Mouse (Mus musculus) neural tube, embryonic 11.5 days (tissue): Measurements from ENCODE around the gene Oas1d. TPM values are rescaled to one million over a fixed set of nuclear protein-coding genes. Genes with fewer than 3 reads are reported as not detected.
"Not testable (repeated sequence)": the region's sequence is repeated elsewhere in the genome, so short reads cannot be mapped to it uniquely, and the experiment has no call there.

ENCODE experiments used
- ATAC-seq: fragments of 200-750 bp; cut with Nextera tagmentation; 2 replicates; pipeline ENCODE4 v1.8.0; 2017; ENCODE audit warnings: moderate number of reproducible peaks, mild to moderate bottlenecking, moderate TSS enrichment, moderate library complexity; ENCODE audit not compliant: insufficient read depth, low FRiP score, low TSS enrichment
- DNase-seq: peaks from one replicate; pipeline ENCODE4 v3.0.0-alpha.2; 2015; ENCODE audit warnings: low spot score
- H3K27ac ChIP-seq: fragments of 300-500 bp; sonication (generic); 2 replicates; pipeline ENCODE4 v1.5.1; 2014; ENCODE audit warnings: low read depth, mild to moderate bottlenecking, low read length
- H3K27me3 ChIP-seq: fragments of 300-500 bp; sonication (generic); 2 replicates; pipeline ENCODE4 v1.6.1; 2014; ENCODE audit warnings: mild to moderate bottlenecking, low read length, mixed read lengths; ENCODE audit not compliant: control insufficient read depth, insufficient read depth
- H3K36me3 ChIP-seq: fragments of 300-500 bp; sonication (generic); 2 replicates; pipeline ENCODE4 v1.6.1; 2014; ENCODE audit warnings: mild to moderate bottlenecking, low read length, moderate library complexity, mixed read lengths; ENCODE audit not compliant: control insufficient read depth, insufficient read depth
- H3K4me1 ChIP-seq: fragments of 300-500 bp; sonication (generic); 2 replicates; pipeline ENCODE4 v1.6.1; 2014; ENCODE audit warnings: low read length, mixed read lengths; ENCODE audit not compliant: control insufficient read depth, insufficient read depth
- H3K4me2 ChIP-seq: fragments of 300-500 bp; sonication (generic); 2 replicates; pipeline ENCODE4 v1.6.1; 2014; ENCODE audit warnings: low read depth, mild to moderate bottlenecking, moderate library complexity
- H3K4me3 ChIP-seq: fragments of 300-500 bp; sonication (generic); 2 replicates; pipeline ENCODE4 v1.5.1; 2014; ENCODE audit warnings: low read depth, low read length
- H3K9ac ChIP-seq: fragments of 300-500 bp; sonication (generic); 2 replicates; pipeline ENCODE4 v1.6.1; 2014; ENCODE audit warnings: mild to moderate bottlenecking, low read length
- H3K9me3 ChIP-seq: fragments of 300-500 bp; sonication (generic); 2 replicates; pipeline ENCODE4 v1.6.1; 2016; ENCODE audit warnings: low read length; ENCODE audit not compliant: control insufficient read depth
- WGBS: fragments of 180-500 bp; shearing (Covaris S2); extraction: QIAGEN DNeasy Blood & Tissue Kit; methylation state at CpG from one replicate; pipeline ENCODE4 v1.1.7; 2014; 5-methylcytosine and 5-hydroxymethylcytosine counted together
- polyA plus RNA-seq: library from polyadenylated mRNA; unstranded; fragments of >200 nt; fragmentation: Nextera tagmentation; extraction: Ambion mirVana; gene quantifications from 2 replicates; pipeline ENCODE4 v1.2.1, GENCODE M21; 2014

The Oas1d gene
- polyA plus RNA-seq = not detected in 2 replicates

- 64% methylated on average over 8 of the region's 8 CpGs for WGBS
- not testable (repeated sequence) for H3K27ac ChIP-seq, H3K27me3 ChIP-seq, H3K9me3 ChIP-seq, DNase-seq, ATAC-seq, H3K4me1 ChIP-seq, H3K36me3 ChIP-seq, H3K4me3 ChIP-seq, H3K9ac ChIP-seq, H3K4me2 ChIP-seq
These were observed at the start of gene Oas1d for GRCm38 (mm10) chr5:120914204-120914603. Gene Oas1d, plus strand, starts transcription at chr5:120914536.

GRCm38 (mm10) chr5:120865336-120865860 lies 48.9 kb upstream of the Oas1d start:
- Histone ChIP-seq H3K9ac (no peak overlapping the region), H3K9me3 (no peaks in the 10 kb centered on the region), H3K36me3 (no peaks in the 10 kb centered on the region), H3K4me1 (no peaks in the 10 kb centered on the region), H3K4me2 (no peak overlapping the region), H3K4me3 (no peak overlapping the region), H3K27ac (no peak overlapping the region), H3K27me3 (no peaks in the 10 kb centered on the region)
- 64% methylated on average over 3 of the region's 3 CpGs for WGBS
- no peak for DNase-seq
- ATAC-seq = no peak

- no peak overlapping the region for H3K27ac ChIP-seq
- ATAC-seq = no peak
These were observed 44.8 kb upstream of the Oas1d start for GRCm38 (mm10) chr5:120869436-120870015.

GRCm38 (mm10) chr5:120870081-120870480 lies 44.3 kb upstream of the Oas1d start:
- ATAC-seq = no peak
- H3K9ac ChIP-seq = no peak overlapping the region
- H3K36me3 ChIP-seq = no peaks in the 10 kb centered on the region
- no peaks in the 10 kb centered on the region for H3K27me3 ChIP-seq
- H3K4me2 ChIP-seq = no peak overlapping the region
- 65% methylated on average over 3 of the region's 3 CpGs for WGBS
- no peak for DNase-seq
- no peak overlapping the region for H3K4me3 ChIP-seq
- no peaks in the 10 kb centered on the region for H3K4me1 ChIP-seq
- H3K27ac ChIP-seq = no peak overlapping the region
- no peaks in the 10 kb centered on the region for H3K9me3 ChIP-seq

More at GRCm38 (mm10) chr5:120869436-120870015, 44.8 kb upstream of the Oas1d start:
- Histone ChIP-seq H3K9ac (no peak overlapping the region), H3K4me1 (no peaks in the 10 kb centered on the region), H3K36me3 (no peaks in the 10 kb centered on the region), H3K4me3 (no peak overlapping the region), H3K9me3 (no peaks in the 10 kb centered on the region), H3K27me3 (no peaks in the 10 kb centered on the region), H3K4me2 (no peak overlapping the region)
- WGBS = 76% methylated on average over 7 of the region's 7 CpGs
- no peak for DNase-seq

- no peak overlapping the region for H3K4me3 ChIP-seq
- no peak overlapping the region for H3K9ac ChIP-seq
- no peak overlapping the region for H3K27ac ChIP-seq
- H3K9me3 ChIP-seq = no peaks in the 10 kb centered on the region
- no peaks in the 10 kb centered on the region for H3K36me3 ChIP-seq
- H3K4me1 ChIP-seq = no peaks in the 10 kb centered on the region
- H3K27me3 ChIP-seq = no peaks in the 10 kb centered on the region
- no peak for DNase-seq
- H3K4me2 ChIP-seq = no peak overlapping the region
- 86% methylated on average over 7 of the region's 7 CpGs for WGBS
- no peak for ATAC-seq
These were observed 43.6 kb upstream of the Oas1d start for GRCm38 (mm10) chr5:120870782-120871181.

GRCm38 (mm10) chr5:120871469-120871868 lies 42.9 kb upstream of the Oas1d start:
- no peaks in the 10 kb centered on the region for H3K36me3 ChIP-seq
- no peak overlapping the region for H3K4me2 ChIP-seq
- H3K4me1 ChIP-seq = no peaks in the 10 kb centered on the region
- no peak overlapping the region for H3K4me3 ChIP-seq
- no peak for DNase-seq
- no peak overlapping the region for H3K9ac ChIP-seq
- H3K27ac ChIP-seq = no peak overlapping the region
- no peaks in the 10 kb centered on the region for H3K9me3 ChIP-seq
- WGBS = 55% methylated on average over 2 of the region's 2 CpGs
- no peak for ATAC-seq
- no peaks in the 10 kb centered on the region for H3K27me3 ChIP-seq

- not testable (repeated sequence) for DNase-seq, H3K36me3 ChIP-seq, H3K27ac ChIP-seq, H3K4me2 ChIP-seq, H3K27me3 ChIP-seq, ATAC-seq, H3K4me1 ChIP-seq, H3K9me3 ChIP-seq, H3K4me3 ChIP-seq, H3K9ac ChIP-seq
- 74% methylated on average over 2 of the region's 3 CpGs for WGBS
These were observed 37.5 kb upstream of the Oas1d start for GRCm38 (mm10) chr5:120876839-120877238.

- H3K4me2 ChIP-seq, H3K27ac ChIP-seq, H3K4me3 ChIP-seq, H3K36me3 ChIP-seq, H3K9ac ChIP-seq, ATAC-seq, H3K9me3 ChIP-seq, H3K27me3 ChIP-seq, H3K4me1 ChIP-seq, DNase-seq: not testable (repeated sequence)
- 67% methylated on average over 2 of the region's 2 CpGs for WGBS
These were observed 36.9 kb upstream of the Oas1d start for GRCm38 (mm10) chr5:120877407-120877806.

- not testable (repeated sequence) for H3K27me3 ChIP-seq, H3K9ac ChIP-seq, H3K4me3 ChIP-seq, H3K9me3 ChIP-seq, H3K4me1 ChIP-seq, DNase-seq, ATAC-seq, H3K27ac ChIP-seq, H3K4me2 ChIP-seq, H3K36me3 ChIP-seq
- WGBS = 80% methylated on average over 2 of the region's 2 CpGs
These were observed 35.5 kb upstream of the Oas1d start for GRCm38 (mm10) chr5:120878803-120879202.
